Mouse (Mus musculus) CH12.LX (cell line): ENCODE data around the gene Sema3c.

Experiments used
- CHD2 ChIP-seq: IDR thresholded peaks from 2 replicates; pipeline ENCODE4 v1.6.1; 2011; ENCODE audit warnings: low read length, improper control_type of control experiment
- CTCF ChIP-seq, 2 experiments: IDR thresholded peaks in 1 of 2; conservative IDR thresholded peaks in 1 of 2; 2 replicates each; pipeline ENCODE4 v1.5.1; 2011 to 2012; ENCODE audit warnings: low read depth in 2 of 2, low read length in 2 of 2, improper control_type of control experiment in 1 of 2, inconsistent platforms in 1 of 2, mild to moderate bottlenecking in 1 of 2, moderate library complexity in 1 of 2
- EP300 ChIP-seq: IDR thresholded peaks from 2 replicates; pipeline ENCODE4 v1.6.1; 2011; ENCODE audit warnings: low read length, improper control_type of control experiment
- KAT2A ChIP-seq: IDR thresholded peaks from 2 replicates; pipeline ENCODE4 v1.6.1; 2012; ENCODE audit warnings: low read length, improper control_type of control experiment, inconsistent platforms; ENCODE audit not compliant: insufficient replicate concordance
- MAFK ChIP-seq: IDR thresholded peaks from 2 replicates; pipeline ENCODE4 v1.6.1; 2011; ENCODE audit warnings: low read length, improper control_type of control experiment; ENCODE audit not compliant: insufficient replicate concordance
- MXI1 ChIP-seq: IDR thresholded peaks from 2 replicates; pipeline ENCODE4 v1.6.1; 2011; ENCODE audit warnings: mild to moderate bottlenecking, low read depth, low read length, improper control_type of control experiment
- MYC ChIP-seq: IDR thresholded peaks from 2 replicates; pipeline ENCODE4 v1.6.1; 2011; ENCODE audit warnings: low read depth, mild to moderate bottlenecking, improper control_type of control experiment, low read length
- POLR2A ChIP-seq: IDR thresholded peaks from 2 replicates; pipeline ENCODE4 v1.6.1; 2011; ENCODE audit warnings: low read depth, mild to moderate bottlenecking, improper control_type of control experiment, low read length
- POLR2AphosphoS2 ChIP-seq: IDR thresholded peaks from 2 replicates; pipeline ENCODE4 v1.6.1; 2011; ENCODE audit warnings: low read depth, low read length, improper control_type of control experiment
- SIN3A ChIP-seq: IDR thresholded peaks from 2 replicates; pipeline ENCODE4 v1.6.1; 2012; ENCODE audit warnings: low read length, improper control_type of control experiment, inconsistent platforms
- TBP ChIP-seq: conservative IDR thresholded peaks from 2 replicates; pipeline ENCODE4 v1.6.1; 2011; ENCODE audit warnings: low read depth, low read length, improper control_type of control experiment
- TCF12 ChIP-seq: IDR thresholded peaks from 2 replicates; pipeline ENCODE4 v1.6.1; 2014; ENCODE audit warnings: low read depth, mild to moderate bottlenecking, inconsistent platforms, low read length, improper control_type of control experiment
- ZKSCAN1 ChIP-seq: IDR thresholded peaks from 2 replicates; pipeline ENCODE4 v1.6.1; 2012; ENCODE audit warnings: low read depth, inconsistent platforms, low read length, improper control_type of control experiment, borderline replicate concordance
- ZMIZ1 ChIP-seq: IDR thresholded peaks from 2 replicates; pipeline ENCODE4 v1.6.1; 2012; ENCODE audit warnings: low read depth, mild to moderate bottlenecking, inconsistent platforms, low read length, improper control_type of control experiment

- no peak for TF ChIP-seq CTCF (conservative IDR thresholded peaks at IDR 0.05 in 1 of 2, IDR thresholded peaks at IDR 0.05 in 1 of 2; ENCODE audit: low read depth in 2 of 2, low read length in 2 of 2)
- TF ChIP-seq POLR2A = no peak
- no peak for TF ChIP-seq TBP
- no peak for TF ChIP-seq ZKSCAN1
- TF ChIP-seq CHD2 = no peak
- no peak for TF ChIP-seq KAT2A
- TF ChIP-seq TCF12 = no peak
- no peak for TF ChIP-seq SIN3A
- no peak for TF ChIP-seq POLR2AphosphoS2
- TF ChIP-seq MAFK = no peak
- no peak for TF ChIP-seq EP300
- TF ChIP-seq ZMIZ1 = no peak
- no peak for TF ChIP-seq MXI1
- TF ChIP-seq MYC = no peak
Measured at GRCm38 (mm10) chr5:17707086-17707485, 133.0 kb downstream of the Sema3c start.
